Mouse (Mus musculus) embryonic fibroblast, embryonic 13.5 days (primary cell): ENCODE results near the gene Eif2d. TPM values are rescaled to one million over a fixed set of nuclear protein-coding genes. Genes with fewer than 3 reads are reported as not detected.
A peak's percentile ranks its signal among the peaks of the same experiment; 100 is the strongest.

Experiments
- H3K27ac ChIP-seq: 2 replicates; pipeline ENCODE4 v1.5.1; 2012; ENCODE audit warnings: low read length, control low read depth, inconsistent platforms; ENCODE audit not compliant: insufficient read depth
- H3K4me1 ChIP-seq: 2 replicates; pipeline ENCODE4 v1.6.1; 2011; ENCODE audit warnings: low read length; ENCODE audit not compliant: control insufficient read depth, insufficient read depth
- H3K4me3 ChIP-seq: 2 replicates; pipeline ENCODE4 v1.5.1; 2011; ENCODE audit warnings: mild to moderate bottlenecking, control low read depth, low read length; ENCODE audit not compliant: insufficient read depth
- CTCF ChIP-seq: IDR thresholded peaks from 2 replicates; pipeline ENCODE4 v1.5.1; 2011; ENCODE audit warnings: mild to moderate bottlenecking, control low read depth, low read length, moderate library complexity, borderline replicate concordance; ENCODE audit not compliant: insufficient read depth
- POLR2A ChIP-seq: IDR thresholded peaks from 2 replicates; pipeline ENCODE4 v1.6.1; 2011; ENCODE audit warnings: low read depth, mild to moderate bottlenecking, control low read depth, low read length, moderate library complexity
- polyA plus RNA-seq: library from polyadenylated mRNA; stranded (reverse); fragments of >200 nt; gene quantifications from 2 replicates; pipeline ENCODE4 v1.2.4, GENCODE M21; 2011; ENCODE audit warnings: low read depth; ENCODE audit not compliant: missing spikeins, insufficient read length

Eif2d gene
- polyA plus RNA-seq, 1 experiment = 46.9 TPM

GRCm38 (mm10) chr1:131236077-131236476 lies 83.1 kb downstream of the Eif2d start:
- Histone ChIP-seq H3K27ac (peak overlapping the region; percentile 97), H3K4me1 (peaks cover 22% of the 10 kb centered on the region), H3K4me3 (no peak overlapping the region)
- TF ChIP-seq POLR2A (no peak), CTCF (no peak)

Other genes starting within 250 kb of the Eif2d start
- not detected in 2 replicates for gene Il20, start 241.7 kb upstream of the Eif2d start, polyA plus RNA-seq
- gene Il19, start 213.1 kb upstream of the Eif2d start, polyA plus RNA-seq = not detected in 2 replicates
- gene Il10, start 133.3 kb upstream of the Eif2d start, polyA plus RNA-seq = not detected in 2 replicates
- 111 and 124 TPM in 2 replicates for gene Mapkapk2, start 55.4 kb upstream of the Eif2d start, polyA plus RNA-seq
- 4.5 TPM in 2 replicates for gene Dyrk3, start 14.8 kb upstream of the Eif2d start, polyA plus RNA-seq
- 11.6 and 15.7 TPM in 2 replicates for gene Rassf5, start 92.1 kb downstream of the Eif2d start, polyA plus RNA-seq
- gene Ikbke, start 126.4 kb downstream of the Eif2d start, polyA plus RNA-seq = 14.6 and 16.2 TPM in 2 replicates